Mouse (Mus musculus) limb, embryonic 13.5 days (tissue): ENCODE data around the gene Pde10a. TPM values are rescaled to one million over a fixed set of nuclear protein-coding genes. Genes with fewer than 3 reads are reported as not detected.

Experiments
- ATAC-seq: fragments of 200-750 bp; cut with Nextera tagmentation; 2 replicates; pipeline ENCODE4 v1.8.0; 2017; ENCODE audit warnings: low read depth, moderate number of reproducible peaks, moderate TSS enrichment; ENCODE audit not compliant: low FRiP score
- H3K27ac ChIP-seq: fragments of 300-500 bp; sonication (generic); 2 replicates; pipeline ENCODE4 v1.5.1; 2015; ENCODE audit warnings: inconsistent platforms, mild to moderate bottlenecking, moderate library complexity
- H3K27me3 ChIP-seq: fragments of 300-500 bp; sonication (generic); 2 replicates; pipeline ENCODE4 v1.6.1; 2015; ENCODE audit warnings: mild to moderate bottlenecking, inconsistent platforms
- H3K36me3 ChIP-seq: fragments of 300-500 bp; sonication (generic); 2 replicates; pipeline ENCODE4 v1.6.1; 2015; ENCODE audit warnings: inconsistent platforms, mild to moderate bottlenecking, moderate library complexity
- H3K4me1 ChIP-seq: fragments of 300-500 bp; sonication (generic); 2 replicates; pipeline ENCODE4 v1.6.1; 2015; ENCODE audit warnings: inconsistent platforms
- H3K4me2 ChIP-seq: fragments of 300-500 bp; sonication (generic); replicated peaks from 2 replicates; pipeline ENCODE4 v1.6.1; 2015; ENCODE audit warnings: inconsistent platforms, mild to moderate bottlenecking, moderate library complexity
- H3K4me3 ChIP-seq: fragments of 300-500 bp; sonication (generic); 2 replicates; pipeline ENCODE4 v1.5.1; 2015; ENCODE audit warnings: moderate library complexity, mild to moderate bottlenecking, inconsistent platforms
- H3K9ac ChIP-seq: fragments of 300-500 bp; sonication (generic); 2 replicates; pipeline ENCODE4 v1.6.1; 2015; ENCODE audit warnings: mild to moderate bottlenecking, inconsistent platforms
- H3K9me3 ChIP-seq: fragments of 300-500 bp; sonication (generic); 2 replicates; pipeline ENCODE4 v1.6.1; 2016; ENCODE audit warnings: inconsistent platforms
- WGBS: fragments of 180-500 bp; shearing (Covaris S2); methylation state at CpG from one replicate; pipeline ENCODE4 v1.1.7; 2015; 5-methylcytosine and 5-hydroxymethylcytosine counted together
- polyA plus RNA-seq: library from polyadenylated mRNA; unstranded; fragments of >200 nt; fragmentation: Nextera tagmentation; extraction: Ambion mirVana; gene quantifications from 2 replicates; pipeline ENCODE4 v1.2.1, GENCODE M21; 2015

The Pde10a gene
- polyA plus RNA-seq, 1 experiment from 2014 or later: 2.4 TPM

DNA sequence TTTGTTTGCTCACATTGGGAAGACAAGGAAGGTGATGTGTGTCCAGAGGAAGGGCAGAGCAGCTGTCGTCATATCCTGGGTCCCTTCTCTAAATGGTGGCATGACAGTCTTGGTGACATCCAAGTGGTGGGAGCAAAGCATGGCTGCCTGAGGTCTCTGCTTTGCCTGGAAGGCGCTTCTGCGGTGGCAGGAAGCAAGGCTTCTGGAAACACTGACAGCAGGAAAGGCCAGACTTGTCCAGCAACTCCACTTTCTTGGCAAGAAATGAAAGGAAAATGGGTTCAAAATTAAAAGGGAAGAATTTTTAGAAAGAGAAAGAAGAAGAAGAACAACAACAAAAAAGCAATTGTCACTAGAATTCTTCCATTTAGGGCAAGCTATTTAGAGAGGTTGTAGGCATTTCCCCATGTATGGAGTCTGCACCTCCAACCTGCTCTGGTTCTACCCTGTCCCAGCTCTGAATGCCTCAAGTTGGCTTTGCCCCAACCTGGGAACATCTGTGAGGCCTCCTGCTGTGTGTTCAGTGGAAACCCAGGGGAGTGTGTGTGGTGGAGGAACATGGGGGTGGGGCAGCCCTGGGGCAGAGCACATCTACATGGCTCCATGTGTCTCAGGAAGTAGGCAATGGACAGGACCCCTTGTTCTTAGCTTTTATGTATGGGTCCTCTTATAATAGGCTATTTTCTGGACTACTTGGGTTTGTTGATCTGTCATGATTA is 288.8 kb downstream of the Pde10a start:
- Histone ChIP-seq H3K27me3 (0 out of 2 replicates have a peak, but pooled peaks cover 8% of the 10 kb centered on the region), H3K4me1 (no peaks in the 10 kb centered on the region), H3K36me3 (no peaks in the 10 kb centered on the region), H3K4me2 (no peak overlapping the region), H3K9ac (no peak overlapping the region), H3K9me3 (no peaks in the 10 kb centered on the region), H3K4me3 (no peak overlapping the region), H3K27ac (no peak overlapping the region)
- 86% methylated on average over 3 of the region's 3 CpGs for WGBS
- ATAC-seq: no peak

DNA sequence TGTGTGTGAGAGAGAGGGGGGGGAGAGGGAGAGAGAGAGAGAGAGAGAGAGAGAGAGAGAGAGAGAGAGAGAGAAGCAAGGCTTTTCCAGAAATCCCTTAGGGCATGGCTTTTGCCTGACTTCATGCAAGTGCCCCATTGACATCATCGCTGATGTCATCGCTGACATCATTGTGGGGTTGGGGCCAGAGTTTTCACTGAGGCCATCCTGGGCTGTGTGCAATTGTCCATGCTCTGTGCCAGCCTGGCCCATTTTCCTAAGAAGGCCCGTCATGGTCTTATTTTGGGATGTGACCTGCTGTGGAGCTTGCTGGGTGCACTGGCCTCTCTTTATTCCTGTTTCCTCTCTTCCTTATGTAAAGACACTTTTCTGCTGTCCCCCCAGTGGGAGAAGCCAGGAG is 290.2 kb downstream of the Pde10a start:
- H3K27ac ChIP-seq: no peak overlapping the region
- no peak for ATAC-seq
- 85% methylated on average over 3 of the region's 3 CpGs for WGBS

DNA sequence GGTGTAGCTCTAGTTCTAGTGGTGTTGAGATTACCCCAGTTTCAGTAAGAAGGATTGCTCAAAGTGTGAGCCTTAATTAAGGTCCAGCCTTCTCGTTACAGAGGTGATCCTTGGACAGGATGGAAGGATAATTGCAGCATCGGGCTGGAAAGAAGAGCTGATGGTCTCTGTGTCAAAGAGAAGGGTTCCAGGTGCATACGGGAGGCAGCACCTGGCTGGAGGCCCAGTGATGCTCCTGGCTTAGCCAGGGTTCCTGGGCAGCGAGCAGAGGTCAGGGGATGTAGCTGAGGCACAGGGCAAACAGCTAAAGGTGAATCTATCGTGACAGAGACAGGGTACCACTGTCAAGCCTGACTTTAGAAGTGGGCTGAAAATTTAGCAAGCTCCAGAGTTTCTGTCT is 290.7 kb downstream of the Pde10a start:
- ATAC-seq: no peak

More for the DNA sequence above, 290.2 kb downstream of the Pde10a start:
- Histone ChIP-seq H3K4me1 (no peaks in the 10 kb centered on the region), H3K4me3 (no peak overlapping the region), H3K36me3 (no peaks in the 10 kb centered on the region), H3K9me3 (no peaks in the 10 kb centered on the region), H3K4me2 (no peak overlapping the region), H3K9ac (no peak overlapping the region), H3K27me3 (0 out of 2 replicates have a peak, but pooled peaks cover 3% of the 10 kb centered on the region)

GRCm38 (mm10) chr17:8818675-8819074 is 293.5 kb downstream of the Pde10a start:
- H3K9ac ChIP-seq: no peak overlapping the region
- no peak overlapping the region for H3K4me2 ChIP-seq
- H3K4me1 ChIP-seq: no peaks in the 10 kb centered on the region
- 82% methylated on average over 13 of the region's 13 CpGs for WGBS
- no peak overlapping the region for H3K27ac ChIP-seq
- no peaks in the 10 kb centered on the region for H3K9me3 ChIP-seq
- H3K36me3 ChIP-seq: no peaks in the 10 kb centered on the region
- no peaks in the 10 kb centered on the region for H3K27me3 ChIP-seq
- ATAC-seq: no peak
- H3K4me3 ChIP-seq: no peak overlapping the region

More for the DNA sequence above, 290.7 kb downstream of the Pde10a start:
- no peak overlapping the region for H3K4me3 ChIP-seq
- no peak overlapping the region for H3K9ac ChIP-seq
- H3K4me2 ChIP-seq: no peak overlapping the region
- H3K27ac ChIP-seq: no peak overlapping the region
- H3K36me3 ChIP-seq: no peaks in the 10 kb centered on the region
- H3K27me3 ChIP-seq: 0 out of 2 replicates have a peak, but pooled peaks cover 3% of the 10 kb centered on the region
- 74% methylated on average over 5 of the region's 5 CpGs for WGBS
- H3K4me1 ChIP-seq: no peaks in the 10 kb centered on the region
- H3K9me3 ChIP-seq: no peaks in the 10 kb centered on the region

DNA sequence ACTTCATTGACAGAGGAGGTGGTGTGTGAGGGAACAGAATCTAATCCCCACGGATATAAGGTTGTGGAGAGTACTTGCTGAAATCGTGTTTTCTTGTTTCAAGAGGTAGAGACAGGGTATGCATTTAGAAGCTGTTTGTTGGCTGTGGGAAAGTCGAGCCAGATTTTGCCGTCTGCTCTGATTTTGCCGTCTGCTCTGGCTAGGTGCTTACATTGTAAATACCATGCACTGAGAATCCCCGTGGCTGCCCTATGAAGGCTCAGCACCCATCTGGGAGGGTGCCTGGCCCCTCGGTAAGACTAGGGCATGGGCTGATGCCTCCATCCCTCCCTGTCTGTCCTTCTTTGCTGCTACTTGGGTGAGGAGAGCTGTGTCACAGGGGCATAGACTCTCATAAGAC is 298.4 kb downstream of the Pde10a start:
- Histone ChIP-seq H3K4me2 (no peak overlapping the region), H3K4me1 (no peaks in the 10 kb centered on the region), H3K9me3 (no peaks in the 10 kb centered on the region), H3K27ac (no peak overlapping the region), H3K9ac (no peak overlapping the region), H3K27me3 (no peaks in the 10 kb centered on the region), H3K36me3 (no peaks in the 10 kb centered on the region), H3K4me3 (no peak overlapping the region)
- no peak for ATAC-seq
- 73% methylated on average over 7 of the region's 7 CpGs for WGBS

- ATAC-seq: no peak
- no peak overlapping the region for H3K4me3 ChIP-seq
- H3K27ac ChIP-seq: no peak overlapping the region
- 81% methylated on average over 9 of the region's 9 CpGs for WGBS
- H3K27me3 ChIP-seq: no peaks in the 10 kb centered on the region
- H3K9me3 ChIP-seq: no peaks in the 10 kb centered on the region
- no peak overlapping the region for H3K9ac ChIP-seq
- no peaks in the 10 kb centered on the region for H3K4me1 ChIP-seq
- no peaks in the 10 kb centered on the region for H3K36me3 ChIP-seq
- H3K4me2 ChIP-seq: no peak overlapping the region
These were observed 302.0 kb downstream of the Pde10a start for GRCm38 (mm10) chr17:8827204-8827603.

DNA sequence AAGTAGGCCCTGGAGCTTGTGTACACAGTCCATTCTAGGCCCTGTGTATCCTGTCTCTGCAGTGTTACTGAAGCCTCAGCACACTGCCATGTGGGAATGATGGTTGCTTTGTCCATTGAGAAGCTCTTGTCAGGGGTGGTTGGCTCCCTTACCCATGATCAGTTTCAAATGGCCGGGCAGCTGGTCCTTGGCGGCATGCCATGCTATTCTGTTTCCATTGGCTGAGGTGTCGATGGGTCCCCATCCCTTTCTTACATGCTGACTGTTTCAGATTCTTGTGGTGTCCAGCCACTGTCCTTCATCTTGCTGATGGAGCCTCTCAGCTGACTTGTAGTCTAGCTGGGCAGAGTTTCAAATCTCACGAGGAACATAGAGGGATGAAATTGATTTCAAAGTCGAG is 305.8 kb downstream of the Pde10a start:
- ATAC-seq: no peak
- no peaks in the 10 kb centered on the region for H3K9me3 ChIP-seq
- H3K9ac ChIP-seq: no peak overlapping the region
- no peaks in the 10 kb centered on the region for H3K4me1 ChIP-seq
- no peak overlapping the region for H3K4me2 ChIP-seq
- H3K4me3 ChIP-seq: no peak overlapping the region
- no peaks in the 10 kb centered on the region for H3K27me3 ChIP-seq
- no peak overlapping the region for H3K27ac ChIP-seq
- 84% methylated on average over 5 of the region's 5 CpGs for WGBS
- H3K36me3 ChIP-seq: no peaks in the 10 kb centered on the region

- Histone ChIP-seq H3K27me3 (no peaks in the 10 kb centered on the region), H3K9ac (no peak overlapping the region)
- 86% methylated on average over 5 of the region's 5 CpGs for WGBS
These were observed 311.1 kb downstream of the Pde10a start for GRCm38 (mm10) chr17:8836292-8836691.

DNA sequence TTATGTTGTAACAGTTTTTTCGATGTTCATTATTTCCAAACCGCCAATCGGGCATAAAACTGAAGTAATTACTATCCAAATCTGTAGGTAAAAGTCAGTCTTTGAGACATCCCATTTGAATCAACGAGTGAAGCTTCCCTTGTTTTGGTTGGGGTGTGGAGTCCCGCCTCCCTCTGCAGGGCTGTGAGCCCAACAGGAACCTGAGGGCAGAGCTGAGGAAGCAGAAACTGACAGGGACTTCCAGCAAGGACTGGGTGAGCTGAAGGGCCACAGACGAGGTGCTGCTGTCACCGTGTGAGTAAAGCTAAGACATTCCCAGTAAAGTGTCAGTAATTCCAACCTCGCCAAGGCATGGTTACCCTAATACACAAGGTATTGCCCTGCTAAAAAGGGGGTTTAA is 313.1 kb downstream of the Pde10a start:
- 43% methylated on average over 8 of the region's 8 CpGs for WGBS
- H3K4me3 ChIP-seq: no peak overlapping the region
- no peaks in the 10 kb centered on the region for H3K36me3 ChIP-seq
- no peak overlapping the region for H3K4me2 ChIP-seq
- no peak overlapping the region for H3K9ac ChIP-seq
- peaks cover 16% of the 10 kb centered on the region for H3K4me1 ChIP-seq
- H3K9me3 ChIP-seq: no peaks in the 10 kb centered on the region
- H3K27me3 ChIP-seq: no peaks in the 10 kb centered on the region
- H3K27ac ChIP-seq: no peak overlapping the region
- ATAC-seq: no peak

More at GRCm38 (mm10) chr17:8836292-8836691, 311.1 kb downstream of the Pde10a start:
- no peak overlapping the region for H3K4me3 ChIP-seq
- no peak overlapping the region for H3K27ac ChIP-seq
- H3K4me2 ChIP-seq: no peak overlapping the region
- ATAC-seq: no peak
- no peaks in the 10 kb centered on the region for H3K36me3 ChIP-seq
- 0 out of 2 replicates have a peak, but pooled peaks cover 5% of the 10 kb centered on the region for H3K4me1 ChIP-seq
- H3K9me3 ChIP-seq: no peaks in the 10 kb centered on the region

DNA sequence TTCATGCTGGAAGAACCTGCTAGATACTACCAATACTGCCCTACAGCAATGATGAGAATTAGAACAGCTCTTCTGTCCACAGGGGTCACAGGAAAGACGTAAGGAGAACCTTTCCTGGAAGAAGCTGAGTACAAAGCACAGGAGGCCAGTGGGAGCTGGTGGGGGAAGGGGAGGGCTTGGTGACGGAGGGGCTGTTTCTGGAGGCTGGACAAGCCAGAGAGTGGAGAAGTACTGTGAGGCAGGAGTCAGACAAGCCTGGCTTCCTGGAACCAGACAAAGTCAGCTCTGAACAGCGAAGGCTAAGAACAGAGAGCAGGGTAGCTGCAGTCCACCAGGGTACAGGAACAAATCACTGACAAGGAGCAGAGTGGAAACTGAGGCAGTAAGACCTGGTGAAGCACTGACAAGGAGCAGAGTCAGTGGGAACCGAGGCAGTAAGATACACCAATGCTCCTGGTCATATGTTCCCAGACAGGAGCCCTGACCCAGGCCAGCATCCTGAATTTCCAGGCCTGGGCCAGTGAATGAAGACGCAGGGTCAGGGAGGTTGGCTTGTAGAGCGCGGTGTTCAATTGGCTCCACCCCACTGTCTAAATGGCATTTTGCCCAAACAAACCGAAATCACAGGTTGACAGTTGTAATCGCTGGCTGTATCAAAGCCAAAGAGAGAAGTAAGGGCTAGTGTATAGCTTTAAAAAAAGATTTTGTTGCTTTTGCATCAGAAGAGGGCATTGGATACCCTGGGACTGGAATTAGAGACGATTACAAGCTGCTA is 314.3 kb downstream of the Pde10a start:
- WGBS: 70% methylated on average over 10 of the region's 10 CpGs
- Histone ChIP-seq H3K4me1 (peaks cover 16% of the 10 kb centered on the region), H3K36me3 (no peaks in the 10 kb centered on the region), H3K9ac (no peak overlapping the region), H3K27ac (no peak overlapping the region), H3K4me2 (no peak overlapping the region), H3K4me3 (no peak overlapping the region), H3K9me3 (no peaks in the 10 kb centered on the region), H3K27me3 (no peaks in the 10 kb centered on the region)
- ATAC-seq: no peak

- WGBS: 77% methylated on average over 8 of the region's 8 CpGs
- Histone ChIP-seq H3K4me3 (no peak overlapping the region), H3K4me1 (peaks cover 16% of the 10 kb centered on the region), H3K4me2 (no peak overlapping the region), H3K36me3 (no peaks in the 10 kb centered on the region), H3K27ac (no peak overlapping the region), H3K9me3 (no peaks in the 10 kb centered on the region), H3K9ac (no peak overlapping the region), H3K27me3 (no peaks in the 10 kb centered on the region)
- ATAC-seq: no peak
These were observed 315.9 kb downstream of the Pde10a start for GRCm38 (mm10) chr17:8841094-8841493.

GRCm38 (mm10) chr17:8841897-8842540 is 316.8 kb downstream of the Pde10a start:
- Histone ChIP-seq H3K9me3 (no peaks in the 10 kb centered on the region), H3K27ac (no peak overlapping the region), H3K4me2 (no peak overlapping the region), H3K36me3 (no peaks in the 10 kb centered on the region), H3K4me3 (no peak overlapping the region), H3K9ac (no peak overlapping the region), H3K27me3 (no peaks in the 10 kb centered on the region), H3K4me1 (peaks cover 16% of the 10 kb centered on the region)
- no peak for ATAC-seq
- WGBS: 72% methylated on average over 8 of the region's 8 CpGs
